Mouse (Mus musculus) yolk sac, embryonic 10.5 days (tissue): ENCODE data around the gene B9d2.

Experiments used
- DNase-seq: peaks from one replicate; pipeline ENCODE4 v3.0.0-alpha.2; 2017; ENCODE audit warnings: low spot score

Gene B9d2

DNA sequence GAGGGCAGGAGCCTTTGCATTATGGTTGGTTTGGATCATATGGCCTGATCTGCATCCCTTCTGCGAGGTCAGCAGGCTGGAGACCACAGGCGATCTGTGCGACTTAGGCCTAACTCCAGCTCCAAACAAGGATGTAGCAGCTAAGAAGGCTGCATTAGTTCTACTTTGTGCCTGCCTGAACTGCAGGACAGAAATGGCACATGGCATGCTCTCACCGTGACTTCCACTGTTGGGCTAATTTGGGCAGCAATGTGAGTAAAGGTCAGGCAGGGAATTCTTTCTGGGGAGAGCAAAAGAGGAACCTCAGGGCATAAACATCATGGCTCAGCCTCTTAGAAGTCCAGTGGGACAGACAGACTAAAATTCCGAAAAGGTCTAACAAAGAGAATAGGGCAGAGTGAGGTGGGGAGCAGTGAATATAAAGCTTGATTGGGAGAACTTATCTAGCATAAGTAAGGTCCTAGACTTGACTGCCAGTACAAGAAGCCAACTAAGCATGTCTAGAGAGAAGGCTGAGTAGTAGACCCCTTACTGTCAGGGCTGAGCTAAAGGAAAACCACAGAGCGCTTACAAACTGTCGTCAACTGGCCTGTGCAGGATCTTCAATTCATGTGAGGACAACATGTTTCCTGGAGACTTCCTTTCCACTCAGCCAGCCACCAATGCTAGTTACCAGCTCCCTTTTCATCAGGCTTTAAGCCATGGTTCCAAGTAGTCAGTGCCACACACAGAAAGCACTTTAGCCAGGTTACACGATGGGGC lies 50.9 kb downstream of the B9d2 start:
- no peak for DNase-seq

DNA sequence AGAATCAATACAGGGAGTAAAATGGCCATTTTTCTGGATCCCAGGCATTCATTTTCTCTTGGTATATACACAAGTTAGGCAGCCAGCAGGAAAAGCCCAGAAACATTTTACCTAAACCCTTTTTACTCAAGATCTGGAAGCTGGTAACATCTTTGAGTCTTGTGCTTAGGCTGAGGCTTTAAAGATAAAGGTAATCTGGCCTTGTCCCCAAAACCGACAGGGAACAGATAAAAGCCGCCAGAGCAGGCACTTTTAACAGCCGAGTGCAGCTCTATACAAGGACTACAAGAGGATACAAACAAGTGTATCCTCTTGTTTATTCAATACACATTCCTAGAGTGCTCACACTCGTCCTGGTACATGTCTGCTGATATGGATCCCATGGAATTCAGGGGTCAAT lies 54.4 kb downstream of the B9d2 start:
- DNase-seq = no peak
